Comparison of ENCODE assay signal across 8 mouse cellular contexts in the genomic region with DNA sequence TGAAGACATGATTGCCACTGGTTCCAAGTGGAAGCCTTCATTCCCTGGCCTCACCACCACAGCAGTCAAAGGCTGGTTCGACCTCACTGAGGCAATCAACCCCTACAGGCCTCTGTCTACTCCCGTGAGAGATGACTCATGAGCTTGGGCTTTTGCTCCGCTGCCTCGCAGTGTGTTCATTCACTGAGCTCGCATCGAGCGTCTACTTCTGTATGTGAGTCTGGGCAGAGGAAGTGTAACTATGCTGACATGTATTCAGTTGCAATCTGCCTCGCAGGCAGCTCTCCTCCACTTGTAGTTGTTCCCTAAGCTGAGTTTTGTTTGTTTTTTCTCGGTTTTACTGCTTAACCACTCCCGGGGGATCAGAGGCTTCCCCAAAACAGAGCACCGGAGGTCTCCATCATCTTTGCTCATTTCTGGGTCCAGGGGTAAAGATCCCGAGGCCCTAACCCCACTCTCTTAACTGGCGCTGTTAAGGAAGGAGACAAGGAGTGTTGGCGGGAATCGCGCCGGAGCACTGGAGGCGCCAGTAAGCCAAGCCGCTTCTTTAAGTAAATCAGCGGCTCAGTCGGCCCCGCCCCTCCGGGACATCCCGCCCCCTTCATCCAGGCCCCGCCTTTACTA. TPM values are rescaled to one million over a fixed set of nuclear protein-coding genes. Genes with fewer than 3 reads are reported as not detected.
A peak's percentile ranks its signal among the peaks of the same experiment; 100 is the strongest.
DNase-seq lines count a peak whose midpoint lies in the region; ATAC-seq and TF ChIP-seq lines count a peak whose summit lies in the region.

No protein-coding gene starts in this region.

- ATAC-seq in forebrain, embryonic 13.5 days: peak; percentile 34
- ATAC-seq in liver, embryonic 12.5 days: peak; percentile 43
- peak; percentile 67 for ATAC-seq in monocyte, adult 5-6 weeks (replicated peaks; ENCODE audit: insufficient number of reproducible peaks, low FRiP score, low TSS enrichment, poor library complexity, severe bottlenecking)

- peaks cover 41% of the 10 kb centered on the region for H3K4me1 ChIP-seq in forebrain, embryonic 13.5 days
- H3K4me1 ChIP-seq in hindbrain, embryonic 10.5 days (replicated peaks): peaks cover 58% of the 10 kb centered on the region
- peaks cover 26% of the 10 kb centered on the region for H3K4me1 ChIP-seq in liver, embryonic 12.5 days

- no peaks in the 10 kb centered on the region for H3K36me3 ChIP-seq in forebrain, embryonic 13.5 days (ENCODE audit: poor library complexity, severe bottlenecking)
- H3K36me3 ChIP-seq in hindbrain, embryonic 10.5 days: no peaks in the 10 kb centered on the region
- no peaks in the 10 kb centered on the region for H3K36me3 ChIP-seq in liver, embryonic 12.5 days

- TF ChIP-seq CTCF in left cerebral cortex, adult 2 months (IDR thresholded peaks at IDR 0.05): no peak

- peak overlapping the region; percentile 88 for H3K4me3 ChIP-seq in left cerebral cortex, adult 2 months
- peak overlapping the region; percentile 88 for H3K4me3 ChIP-seq in forebrain, embryonic 13.5 days
- peak overlapping the region; percentile 93 for H3K4me3 ChIP-seq in hindbrain, embryonic 10.5 days
- H3K4me3 ChIP-seq in liver, embryonic 12.5 days: peak overlapping the region; percentile 66

- H3K27me3 ChIP-seq in forebrain, embryonic 13.5 days: no peaks in the 10 kb centered on the region
- H3K27me3 ChIP-seq in hindbrain, embryonic 10.5 days (ENCODE audit: insufficient read depth, poor library complexity, severe bottlenecking): no peaks in the 10 kb centered on the region
- H3K27me3 ChIP-seq in liver, embryonic 12.5 days (replicated peaks): peaks cover 46% of the 10 kb centered on the region

- peak overlapping the region; percentile 61; the same call in 1 of the 2 replicates for H3K27ac ChIP-seq in left cerebral cortex, adult 2 months
- peak overlapping the region; percentile 72; the same call in 1 of the 2 replicates for H3K27ac ChIP-seq in forebrain, embryonic 13.5 days
- H3K27ac ChIP-seq in hindbrain, embryonic 10.5 days: peak overlapping the region; percentile 96
- no peak overlapping the region for H3K27ac ChIP-seq in liver, embryonic 12.5 days

- H3K4me2 ChIP-seq in forebrain, embryonic 13.5 days: peak overlapping the region; percentile 77
- H3K4me2 ChIP-seq in liver, embryonic 12.5 days: peak overlapping the region; percentile 90

- 2% methylated on average over 25 of the region's 25 CpGs for WGBS in forebrain, embryonic 13.5 days
- 1% methylated on average over 25 of the region's 25 CpGs for WGBS in hindbrain, embryonic 10.5 days
- WGBS in liver, embryonic 12.5 days (ENCODE audit: insufficient replicate concordance): 1% methylated on average over 23 of the region's 25 CpGs

- intact Hi-C loops in left cerebral cortex, adult 2 months (cut with DNase I): loop anchor here (5.0 kb wide), 2 partner anchors 123 to 312 kb away; no protein-coding TSS in a partner anchor

- no peaks in the 10 kb centered on the region for H3K9me3 ChIP-seq in forebrain, embryonic 13.5 days (replicated peaks)
- H3K9me3 ChIP-seq in hindbrain, embryonic 10.5 days: no peaks in the 10 kb centered on the region
- no peaks in the 10 kb centered on the region for H3K9me3 ChIP-seq in liver, embryonic 12.5 days (replicated peaks)

- no peak for DNase-seq in left cerebral cortex, adult 2 months (ENCODE audit: extremely low spot score in 1 of 2, low spot score in 2 of 2)
- DNase-seq in left cerebral cortex, adult 8-10 months (ENCODE audit: low spot score in 2 of 2): no peak
- peak; percentile 71 for DNase-seq in adrenal gland, adult 2 months
- DNase-seq in hindbrain, embryonic 10.5 days (ENCODE audit: low spot score): no peak
- DNase-seq in layer of hippocampus, postnatal 36 days: no peak

- H3K9ac ChIP-seq in forebrain, embryonic 13.5 days: peak overlapping the region; percentile 80
- H3K9ac ChIP-seq in liver, embryonic 12.5 days: peak overlapping the region; percentile 48

RNA-seq across cellular contexts. Expression of gene Sh3bp4, which starts 0.6 kb away (rescaled TPM):
- 10 to 100 TPM; 15.6 to 19.5 TPM for total RNA-seq in left cerebral cortex, adult 2 months (2021)
- 10 to 100 TPM; 16.2 to 17.6 (median 17.2) TPM for total RNA-seq in left cerebral cortex, adult 8-10 months (2022)
- total RNA-seq in adrenal gland, adult 2 months (2021): 10 to 100 TPM; 16.4 to 21.3 TPM
- 11.8 and 13.7 TPM in 2 replicates for polyA plus RNA-seq in adrenal gland, adult 2 months (2012; rRNA removed)
- 16.1 and 18.4 TPM in 2 replicates for polyA plus RNA-seq in forebrain, embryonic 13.5 days (2015; fragmentation: Nextera tagmentation; extraction: Ambion mirVana)
- 25.3 and 27.2 TPM in 2 replicates for polyA plus RNA-seq in hindbrain, embryonic 10.5 days (2016; fragmentation: Nextera tagmentation; extraction: Ambion mirVana)
- polyA plus RNA-seq in liver, embryonic 12.5 days (2016; fragmentation: Nextera tagmentation; extraction: Ambion mirVana): 1.7 and 2.3 TPM in 2 replicates
- total RNA-seq in monocyte, adult 5-6 weeks (2017): 0.97 to 2.0 TPM (median 1.3 TPM) in 3 replicates
- 10 to 100 TPM; 23.8 to 24.0 TPM for total RNA-seq in layer of hippocampus, postnatal 36 days (2021)
